32 mouse cellular contexts compared by ENCODE assay signal in genomic region chr17:35304478-35304877, GRCm38 (mm10). TPM values are rescaled to one million over a fixed set of nuclear protein-coding genes. Genes with fewer than 3 reads are reported as not detected.
DNase-seq lines count a peak whose midpoint lies in the region; ATAC-seq and TF ChIP-seq lines count a peak whose summit lies in the region.
"Had no signal": no experiment of that assay in that cellular context is flagged by ENCODE, and none has a peak within 500 bp of the region (broad histone marks: within the 10 kb centered on the region; RNA-seq: fewer than 3 reads in every experiment).

No protein-coding gene starts in this region.

- H3K9ac ChIP-seq in lung, postnatal 0 days (replicated peaks; ENCODE audit: low read depth), result no peak overlapping the region
- H3K9ac ChIP-seq in intestine, embryonic 15.5 days, result no peak overlapping the region
- H3K9ac ChIP-seq: embryonic facial prominence, embryonic 13.5 days; heart, embryonic 15.5 days; hindbrain, embryonic 12.5 days; limb, embryonic 13.5 days; liver, embryonic 13.5 days; lung, embryonic 14.5 days; neural tube, embryonic 15.5 days had no signal

- no peak overlapping the region for H3K4me3 ChIP-seq in lung, postnatal 0 days (ENCODE audit: low read depth, low read length)
- H3K4me3 ChIP-seq in intestine, embryonic 15.5 days (replicated peaks), result no peak overlapping the region
- no peak overlapping the region for H3K4me3 ChIP-seq in small intestine, adult 2 months (ENCODE audit: low read depth, low read length)
- H3K4me3 ChIP-seq: embryonic facial prominence, embryonic 13.5 days; forebrain, embryonic 10.5 days; heart, embryonic 15.5 days; hindbrain, embryonic 12.5 days; limb, embryonic 13.5 days; liver, embryonic 13.5 days; neural tube, embryonic 15.5 days had no signal

- H3K4me1 ChIP-seq in lung, postnatal 0 days (ENCODE audit: insufficient read depth, low read depth, low read length), result no peaks in the 10 kb centered on the region
- no peaks in the 10 kb centered on the region for H3K4me1 ChIP-seq in intestine, embryonic 15.5 days (replicated peaks)
- peaks cover 13% of the 10 kb centered on the region; the same call in 1 of the 2 replicates for H3K4me1 ChIP-seq in small intestine, adult 2 months (ENCODE audit: control insufficient read depth, insufficient read depth, insufficient read length, low read length)
- H3K4me1 ChIP-seq: embryonic facial prominence, embryonic 13.5 days; forebrain, embryonic 10.5 days; heart, embryonic 15.5 days; hindbrain, embryonic 12.5 days; limb, embryonic 13.5 days; liver, embryonic 13.5 days; neural tube, embryonic 15.5 days had no signal

- no peak overlapping the region for H3K27ac ChIP-seq in lung, postnatal 0 days (ENCODE audit: low read length)
- no peak overlapping the region for H3K27ac ChIP-seq in intestine, embryonic 15.5 days
- H3K27ac ChIP-seq in small intestine, adult 2 months (ENCODE audit: insufficient read depth, low read depth, low read length), result peak overlapping the region; percentile 92
- H3K27ac ChIP-seq: embryonic facial prominence, embryonic 13.5 days; forebrain, embryonic 10.5 days; heart, embryonic 15.5 days; hindbrain, embryonic 12.5 days; hindbrain, postnatal 0 days; limb, embryonic 13.5 days; liver, embryonic 13.5 days; macrophage; neural tube, embryonic 15.5 days had no signal

- H3K27me3 ChIP-seq in lung, postnatal 0 days (replicated peaks; ENCODE audit: insufficient read depth, low read length), result no peaks in the 10 kb centered on the region
- 0 out of 2 replicates have a peak, but pooled peaks cover 3% of the 10 kb centered on the region for H3K27me3 ChIP-seq in intestine, embryonic 15.5 days (replicated peaks)
- H3K27me3 ChIP-seq in small intestine, adult 2 months (ENCODE audit: control insufficient read depth, insufficient read depth, low read length), result no peaks in the 10 kb centered on the region
- H3K27me3 ChIP-seq: hindbrain, embryonic 12.5 days had no signal

- TF ChIP-seq POLR2A in small intestine, adult 2 months (IDR thresholded peaks at IDR 0.05; ENCODE audit: low read depth, low read length), result no peak

- peak; percentile 83 for DNase-seq in heart, adult 11 months
- no peak for DNase-seq in heart, postnatal 25 days (ENCODE audit: low spot score)
- DNase-seq in lung, postnatal 0 days (ENCODE audit: low spot score), result peak; percentile 45
- no peak for DNase-seq in lung, postnatal 14 days
- DNase-seq in right cerebral cortex, adult 2 months (ENCODE audit: low spot score in 2 of 2), result no peak
- DNase-seq in thymus, postnatal 14 days, result no peak
- DNase-seq: cerebellum, adult 18-20 months; cerebellum, postnatal 10 days; heart, postnatal 36 days; kidney, adult 11 months; liver, embryonic 13.5 days; lung, embryonic 14.5 days; midbrain, embryonic 14.5 days; thymus, adult 2 months; thymus, postnatal 4 days had no signal

- no peak for ATAC-seq in lung, postnatal 0 days
- ATAC-seq in intestine, embryonic 15.5 days, result peak; percentile 36; the same call in 1 of the 2 replicates
- ATAC-seq: forebrain, embryonic 16.5 days; hindbrain, postnatal 0 days; Patski had no signal

- TF ChIP-seq EP300 in lung, postnatal 0 days (IDR thresholded peaks at IDR 0.05), result no peak

- H3K36me3 ChIP-seq in lung, postnatal 0 days (ENCODE audit: insufficient read depth, low read length), result no peaks in the 10 kb centered on the region
- H3K36me3 ChIP-seq in intestine, embryonic 15.5 days, result no peaks in the 10 kb centered on the region
- no peaks in the 10 kb centered on the region for H3K36me3 ChIP-seq in small intestine, adult 2 months (ENCODE audit: control insufficient read depth, insufficient read depth, low read length)
- H3K36me3 ChIP-seq: embryonic facial prominence, embryonic 13.5 days; forebrain, embryonic 10.5 days; G1E; heart, embryonic 15.5 days; hindbrain, embryonic 12.5 days; limb, embryonic 13.5 days; liver, embryonic 13.5 days; neural tube, embryonic 15.5 days had no signal

- no peaks in the 10 kb centered on the region for H3K9me3 ChIP-seq in lung, postnatal 0 days (ENCODE audit: low read length)
- no peaks in the 10 kb centered on the region for H3K9me3 ChIP-seq in intestine, embryonic 15.5 days
- H3K9me3 ChIP-seq: embryonic facial prominence, embryonic 13.5 days; forebrain, embryonic 10.5 days; heart, embryonic 15.5 days; hindbrain, embryonic 12.5 days; limb, embryonic 13.5 days; neural tube, embryonic 15.5 days had no signal

- WGBS in lung, postnatal 0 days, result 30% methylated on average over 6 of the region's 6 CpGs
- WGBS in intestine, embryonic 15.5 days, result 54% methylated on average over 6 of the region's 6 CpGs
- WGBS in small intestine, adult 2 months, result 14% methylated on average over 6 of the region's 6 CpGs

- TF ChIP-seq CTCF in lung, postnatal 0 days (IDR thresholded peaks at IDR 0.05), result no peak
- TF ChIP-seq CTCF in small intestine, adult 2 months (IDR thresholded peaks at IDR 0.05; ENCODE audit: extremely low read depth, insufficient read length, insufficient replicate concordance, low read depth, low read length), result no peak

- intact Hi-C loops in heart, postnatal 25 days (cut with DNase I), result loop anchor here (2.0 kb wide), 1 partner anchor 1344 kb away; no protein-coding TSS in a partner anchor

- H3K4me2 ChIP-seq in lung, postnatal 0 days (replicated peaks; ENCODE audit: low read depth, low read length), result no peak overlapping the region
- no peak overlapping the region for H3K4me2 ChIP-seq in intestine, embryonic 15.5 days (replicated peaks)
- H3K4me2 ChIP-seq: embryonic facial prominence, embryonic 13.5 days; heart, embryonic 15.5 days; hindbrain, embryonic 12.5 days; limb, embryonic 13.5 days; liver, embryonic 13.5 days; lung, embryonic 14.5 days; neural tube, embryonic 15.5 days had no signal

RNA-seq across cellular contexts. Expression of gene H2-Q1, which starts 15.7 kb away (rescaled TPM):
- 1 to 10 TPM in 1 of 2 experiments, under 1 TPM in 1; 0.23 to 1.1 TPM for total RNA-seq in heart, postnatal 25 days (2021)
- polyA plus RNA-seq in lung, postnatal 0 days (2015; fragmentation: Nextera tagmentation; extraction: Ambion mirVana), result 0.11 and 0.19 TPM in 2 replicates
- polyA plus RNA-seq in intestine, embryonic 15.5 days (2015; fragmentation: Nextera tagmentation; extraction: Ambion mirVana), result 4.9 and 6.2 TPM in 2 replicates
- 36.3 and 83.4 TPM in 2 replicates for polyA plus RNA-seq in small intestine, adult 2 months (2012; rRNA removed)
- polyA plus RNA-seq: embryonic facial prominence, embryonic 13.5 days; forebrain, embryonic 10.5 days; G1E; kidney, embryonic 16.5 days; macrophage; spleen, adult 2 months had no signal

RNA-seq across cellular contexts. Expression of gene H2-Q2, which starts 37.6 kb away (rescaled TPM):
- total RNA-seq in heart, postnatal 25 days (2021), result under 1 TPM; 0.95 to 0.99 TPM
- polyA plus RNA-seq in lung, postnatal 0 days (2015; fragmentation: Nextera tagmentation; extraction: Ambion mirVana), result 10.3 and 10.4 TPM in 2 replicates
- polyA plus RNA-seq in intestine, embryonic 15.5 days (2015; fragmentation: Nextera tagmentation; extraction: Ambion mirVana), result 84.5 and 93.5 TPM in 2 replicates
- polyA plus RNA-seq in small intestine, adult 2 months (2012; rRNA removed), result 554 and 1,052 TPM in 2 replicates
- total RNA-seq: common myeloid progenitor, adult 5-6 weeks; G1E; monocyte, adult 5-6 weeks had no signal
- polyA plus RNA-seq: embryonic facial prominence, embryonic 13.5 days; G1E; hindbrain, embryonic 12.5 days; macrophage; Patski had no signal

RNA-seq across cellular contexts. Expression of gene H2-D1, which starts 41.9 kb away (rescaled TPM):
- total RNA-seq in heart, postnatal 25 days (2021), result 10 to 100 TPM; 84.3 to 89.6 TPM
- polyA plus RNA-seq in lung, postnatal 0 days (2015; fragmentation: Nextera tagmentation; extraction: Ambion mirVana), result 530 and 579 TPM in 2 replicates
- polyA plus RNA-seq in intestine, embryonic 15.5 days (2015; fragmentation: Nextera tagmentation; extraction: Ambion mirVana), result 148 and 190 TPM in 2 replicates
- polyA plus RNA-seq in small intestine, adult 2 months (2012; rRNA removed), result 776 and 1,546 TPM in 2 replicates

Comparison
In these comparisons a context has a peak if more than half of its experiments do, and no peak if none do; other contexts are left out.
1. DNase-seq: peak in heart, adult 11 months (single experiment) and lung, postnatal 0 days (single experiment); none in heart, postnatal 25 days (single experiment), lung, postnatal 14 days (single experiment), right cerebral cortex, adult 2 months (0 of 2) and thymus, postnatal 14 days (single experiment).